Mouse (Mus musculus) G1E (cell line): ENCODE measurements around the gene Pou6f1. TPM values are rescaled to one million over a fixed set of nuclear protein-coding genes. Genes with fewer than 3 reads are reported as not detected.
A peak's percentile ranks its signal among the peaks of the same experiment; 100 is the strongest.

Experiments used
- ATAC-seq: 2 replicates; pipeline ENCODE4 v1.8.0; 2016; ENCODE audit warnings: mild to moderate bottlenecking; ENCODE audit not compliant: insufficient number of reproducible peaks, poor library complexity, low FRiP score, severe bottlenecking; ENCODE audit errors: extremely low read depth
- DNase-seq: peaks from one replicate; pipeline ENCODE4 v3.0.0; 2012; ENCODE audit warnings: low spot score
- H3K27me3 ChIP-seq: 2 replicates; pipeline ENCODE4 v1.6.1; 2012; ENCODE audit warnings: mild to moderate bottlenecking, low read length, inconsistent platforms; ENCODE audit not compliant: insufficient read depth
- H3K36me3 ChIP-seq: replicated peaks from 2 replicates; pipeline ENCODE3; 2012; ENCODE audit warnings: mild to moderate bottlenecking, inconsistent platforms
- H3K4me1 ChIP-seq: 2 replicates; pipeline ENCODE4 v1.6.1; 2012; ENCODE audit warnings: low read depth, low read length, inconsistent platforms, mixed read lengths; ENCODE audit not compliant: insufficient read depth
- H3K4me3 ChIP-seq: 2 replicates; pipeline ENCODE4 v1.5.1; 2012; ENCODE audit warnings: low read depth, mild to moderate bottlenecking, inconsistent platforms, low read length, moderate library complexity, mixed read lengths
- H3K9me3 ChIP-seq: replicated peaks from 2 replicates; pipeline ENCODE4 v1.6.1; 2012; ENCODE audit warnings: inconsistent platforms
- CTCF ChIP-seq: IDR thresholded peaks from 2 replicates; pipeline ENCODE4 v1.5.1; 2012; ENCODE audit warnings: low read depth, low read length, inconsistent platforms, mixed read lengths
- GATA1 ChIP-seq: IDR thresholded peaks from 2 replicates; pipeline ENCODE4 v1.6.1; 2012; ENCODE audit warnings: borderline replicate concordance, low read length, inconsistent platforms, mixed read lengths
- GATA2 ChIP-seq: IDR thresholded peaks from 2 replicates; pipeline ENCODE4 v1.6.1; 2012; ENCODE audit warnings: low read depth, low read length, inconsistent platforms, borderline replicate concordance
- POLR2AphosphoS5 ChIP-seq: IDR thresholded peaks from 2 replicates; pipeline ENCODE4 v1.6.1; 2012; ENCODE audit warnings: low read depth, low read length, inconsistent platforms; ENCODE audit not compliant: insufficient replicate concordance
- TAL1 ChIP-seq: conservative IDR thresholded peaks from 2 replicates; pipeline ENCODE4 v1.6.1; 2012; ENCODE audit warnings: low read depth, low read length, inconsistent platforms, mixed read lengths
- polyA plus RNA-seq: library from polyadenylated mRNA; stranded (reverse); fragments of >175 nt; gene quantifications from 2 replicates; pipeline ENCODE4 v1.2.3, GENCODE M21; 2012
- total RNA-seq, 2 experiments: library from RNA; stranded (forward) in 1 of 2; stranded (reverse) in 1 of 2; fragments of 200-1000 nt in 1 of 2; fragments of >200 nt in 1 of 2; fragmentation: Nextera tagmentation in 1 of 2; gene quantifications; 2 replicates each; pipeline ENCODE4 v1.2.3; 2014 to 2017

Gene Pou6f1
- total and polyA plus RNA-seq, 3 experiments: 0.11 to 0.53 (median 0.33) TPM

DNA sequence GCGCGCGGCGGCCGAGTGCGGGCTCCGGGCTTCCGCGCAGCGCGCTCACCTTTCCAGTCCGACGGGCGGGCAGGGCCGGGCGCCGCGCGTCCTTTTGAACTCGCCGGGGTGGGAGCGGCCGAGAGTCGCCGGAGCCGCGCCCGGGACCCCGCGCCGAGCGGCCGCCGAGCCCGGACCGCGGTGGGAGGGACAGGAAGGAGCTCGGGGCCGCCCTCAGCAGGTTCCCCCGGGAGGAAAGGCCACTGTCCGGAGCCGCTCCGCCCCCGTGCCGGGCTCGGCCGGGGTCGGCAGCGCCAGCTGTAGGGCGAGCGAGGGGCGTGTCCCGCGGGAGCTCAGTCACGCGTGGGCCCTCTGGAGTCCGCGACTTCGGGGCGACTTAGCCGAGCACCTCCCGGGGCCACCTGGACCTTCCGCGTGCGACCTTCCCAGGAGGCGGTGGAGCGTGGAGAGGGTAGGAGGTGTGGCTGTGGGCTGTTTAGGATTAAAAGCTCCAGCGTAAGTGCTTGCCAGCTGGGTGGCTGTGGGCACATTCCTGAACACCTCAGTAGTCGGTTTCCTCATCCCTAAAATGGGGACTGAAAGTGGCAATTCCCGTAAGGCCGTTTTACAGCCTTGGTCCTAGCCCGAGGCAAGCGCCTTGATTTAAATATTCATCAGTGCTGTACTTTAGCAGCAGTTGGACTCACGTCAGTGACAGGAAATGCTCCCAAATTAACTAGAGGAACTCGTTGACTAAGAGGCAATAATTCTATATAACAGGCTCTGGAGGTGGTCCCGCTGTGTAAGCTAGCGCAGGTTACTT, 37.1 kb upstream of the Pou6f1 start, which contains the start of gene Smagp:
Gene Smagp (minus strand): TSS at position 241 of the 802 bp plus-strand sequence.
- Histone ChIP-seq H3K27me3 (peaks cover 35% of the 10 kb centered on the region), H3K4me3 (no peak within 1 kb of the TSS), H3K36me3 (no peaks in the 10 kb centered on the region), H3K9me3 (peaks cover 6% of the 10 kb centered on the region), H3K4me1 (no peaks in the 10 kb centered on the region)
- no peak for TF ChIP-seq TAL1
- TF ChIP-seq CTCF: no peak
- TF ChIP-seq GATA1: no peak
- no peak for TF ChIP-seq GATA2
- no peak for TF ChIP-seq POLR2AphosphoS5
- ATAC-seq: no peak
- no peak for DNase-seq

DNA sequence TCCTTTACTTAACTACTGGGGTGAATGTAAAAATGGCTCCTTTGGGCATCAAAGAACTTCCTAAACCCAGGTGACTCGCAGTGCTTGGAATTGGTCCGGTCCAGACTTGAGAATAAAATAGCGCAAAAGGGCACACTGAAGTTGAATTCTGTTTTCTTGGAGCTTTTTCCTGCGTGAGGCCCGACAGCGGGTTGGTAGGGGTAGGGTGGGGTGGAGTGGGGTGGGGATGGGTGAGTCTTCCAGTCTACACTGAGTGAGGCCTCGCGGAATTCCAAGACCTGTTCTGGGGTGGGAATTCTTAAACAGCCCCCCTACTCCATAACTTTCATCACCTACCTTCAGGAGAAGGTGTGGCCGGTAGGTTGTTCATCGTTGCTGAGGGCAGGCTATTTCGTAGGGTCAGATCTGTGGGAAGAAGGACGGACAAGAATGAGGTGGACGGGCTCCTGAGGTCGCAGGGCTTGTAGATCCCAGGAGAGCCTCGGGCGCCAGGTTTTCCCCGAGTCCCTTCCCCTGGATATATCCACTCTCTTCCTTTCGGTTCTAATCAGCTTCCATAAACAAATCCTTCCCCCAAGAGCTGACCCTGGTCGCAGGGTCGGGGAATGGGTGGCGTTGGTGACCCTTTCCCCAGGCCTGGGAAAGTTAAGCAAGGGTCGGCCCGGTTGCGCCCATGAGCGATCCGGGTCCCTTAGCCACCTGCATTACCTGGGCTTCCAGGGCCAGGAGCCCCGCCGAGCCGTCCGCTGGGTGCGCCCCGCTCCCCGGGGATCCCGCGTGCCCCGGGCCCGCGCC, 36.3 kb upstream of the Pou6f1 start:
- Histone ChIP-seq H3K4me3 (no peak overlapping the region), H3K4me1 (no peaks in the 10 kb centered on the region), H3K9me3 (peaks cover 6% of the 10 kb centered on the region), H3K36me3 (no peaks in the 10 kb centered on the region), H3K27me3 (peaks cover 43% of the 10 kb centered on the region)
- DNase-seq (no peak), ATAC-seq (no peak)
- TF ChIP-seq TAL1 (no peak), GATA1 (no peak), CTCF (no peak), POLR2AphosphoS5 (no peak), GATA2 (no peak)

DNA sequence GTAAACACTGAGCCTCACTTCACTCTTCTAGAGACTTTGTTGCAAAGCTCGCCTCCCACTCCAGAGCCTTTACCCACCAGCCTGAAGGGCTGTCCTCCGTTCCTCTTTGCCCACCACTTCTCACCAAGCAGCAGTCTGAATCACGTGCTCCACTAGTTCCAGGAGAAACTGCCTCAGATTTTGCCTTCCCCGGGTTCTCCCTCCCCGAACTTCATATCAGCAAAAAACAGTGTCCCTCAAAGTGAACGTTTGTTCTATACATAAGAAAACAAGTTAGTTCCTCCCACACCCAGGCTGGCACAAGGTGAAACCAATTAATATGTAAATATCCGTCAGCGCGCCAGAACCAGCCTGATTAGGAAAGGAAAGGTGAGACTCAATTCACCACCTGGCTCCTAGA, 35.5 kb upstream of the Pou6f1 start:
- ATAC-seq (peak; percentile 8; the same call in 1 of the 2 replicates), DNase-seq (no peak)
- H3K9me3 ChIP-seq: peaks cover 6% of the 10 kb centered on the region
- no peaks in the 10 kb centered on the region for H3K4me1 ChIP-seq
- no peaks in the 10 kb centered on the region for H3K36me3 ChIP-seq
- H3K27me3 ChIP-seq: peaks cover 47% of the 10 kb centered on the region
- no peak overlapping the region for H3K4me3 ChIP-seq
- TF ChIP-seq POLR2AphosphoS5 (no peak), TAL1 (no peak), GATA2 (no peak), CTCF (no peak), GATA1 (no peak)

DNA sequence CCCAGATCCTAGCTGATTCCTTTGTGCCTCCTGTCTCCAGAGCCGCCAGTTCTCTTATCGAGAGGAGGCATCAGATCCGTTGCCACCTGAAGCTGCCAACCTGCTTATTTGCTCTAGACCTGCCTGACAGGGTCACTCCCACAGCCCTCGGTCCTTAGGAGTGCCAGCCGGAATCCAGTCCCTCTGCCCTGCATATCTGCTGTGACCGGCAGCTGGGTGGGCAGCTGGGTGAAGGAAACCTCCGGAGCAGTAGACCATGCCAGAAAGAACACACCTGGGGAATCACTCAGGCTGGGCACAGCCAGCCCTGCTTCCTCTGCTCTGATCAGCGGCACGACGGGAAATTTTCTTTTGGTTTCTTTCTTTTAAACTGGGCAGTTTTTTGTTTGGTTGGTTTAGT, 33.6 kb upstream of the Pou6f1 start:
- TF ChIP-seq GATA1 (no peak), CTCF (no peak), TAL1 (no peak), GATA2 (no peak), POLR2AphosphoS5 (no peak)
- no peaks in the 10 kb centered on the region for H3K4me1 ChIP-seq
- H3K36me3 ChIP-seq: no peaks in the 10 kb centered on the region
- H3K4me3 ChIP-seq: no peak overlapping the region
- H3K9me3 ChIP-seq: peaks cover 6% of the 10 kb centered on the region
- DNase-seq (no peak), ATAC-seq (no peak)
- H3K27me3 ChIP-seq: peaks cover 59% of the 10 kb centered on the region

DNA sequence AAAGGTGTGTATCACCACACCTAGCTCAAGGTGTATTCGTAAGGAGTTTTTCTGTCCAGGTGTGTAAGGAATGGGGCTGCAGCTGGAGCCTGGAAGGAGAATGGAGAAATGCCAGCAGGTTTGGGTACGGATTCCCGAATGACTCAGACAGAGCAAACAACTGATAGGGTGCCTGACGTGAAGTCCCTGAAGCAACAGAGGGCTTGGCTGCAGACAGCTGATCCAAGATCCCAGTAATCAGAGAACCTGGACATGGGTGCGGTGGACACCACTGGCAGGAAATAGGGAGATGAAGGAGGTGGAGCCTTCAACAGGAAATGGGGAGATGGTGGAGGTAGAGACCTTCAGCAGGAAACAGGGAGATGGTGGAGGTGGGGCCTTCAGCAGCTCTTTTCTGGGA, 32.5 kb upstream of the Pou6f1 start:
- Histone ChIP-seq H3K4me1 (peaks cover 5% of the 10 kb centered on the region), H3K27me3 (peaks cover 60% of the 10 kb centered on the region), H3K36me3 (no peaks in the 10 kb centered on the region), H3K9me3 (peaks cover 6% of the 10 kb centered on the region), H3K4me3 (no peak overlapping the region)
- DNase-seq (no peak), ATAC-seq (no peak)
- TF ChIP-seq TAL1 (no peak), POLR2AphosphoS5 (no peak), CTCF (no peak), GATA1 (no peak), GATA2 (no peak)

DNA sequence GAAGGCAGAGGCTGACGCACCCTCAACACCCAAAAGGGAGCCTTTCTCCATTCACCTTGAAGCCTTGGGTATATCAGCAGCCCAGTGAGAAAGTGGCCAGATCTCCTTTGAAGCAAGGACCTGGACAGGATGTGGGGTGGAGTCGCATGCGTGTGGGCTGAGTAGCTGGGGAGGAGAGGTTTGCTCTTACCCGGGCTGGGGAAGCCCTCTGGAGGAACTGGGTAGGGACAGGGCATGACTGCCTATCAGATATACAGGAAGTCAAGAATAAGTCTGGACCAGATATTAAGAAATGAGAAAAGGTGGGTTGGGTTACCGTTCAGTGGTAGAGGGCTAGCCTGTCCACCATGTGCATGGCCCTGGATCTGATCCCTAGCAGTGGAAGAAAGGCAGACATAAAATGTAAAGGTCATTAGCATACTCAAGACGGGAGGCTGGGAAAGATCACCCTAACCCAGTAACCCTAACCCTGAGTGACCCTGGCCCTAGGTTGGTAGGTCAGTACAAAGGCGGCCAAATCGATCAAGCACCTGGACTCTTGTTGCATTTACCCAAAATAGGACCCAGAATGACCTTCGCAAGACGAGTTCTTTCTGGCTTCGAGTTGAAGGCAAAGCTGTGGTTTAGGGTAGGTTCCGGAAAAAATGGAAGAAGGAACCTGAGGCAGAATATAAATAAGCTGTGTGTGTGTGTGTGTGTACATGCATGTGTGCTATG, 31.8 kb upstream of the Pou6f1 start:
- no peak for DNase-seq
- Histone ChIP-seq H3K36me3 (no peaks in the 10 kb centered on the region), H3K9me3 (peaks cover 4% of the 10 kb centered on the region), H3K27me3 (peaks cover 55% of the 10 kb centered on the region), H3K4me3 (no peak overlapping the region), H3K4me1 (peaks cover 9% of the 10 kb centered on the region)
- no peak for TF ChIP-seq TAL1
- no peak for TF ChIP-seq POLR2AphosphoS5
- TF ChIP-seq CTCF: no peak
- TF ChIP-seq GATA1: no peak
- TF ChIP-seq GATA2: no peak
- ATAC-seq: no peak
